Mouse (Mus musculus) ES-E14 (cell line): Measurements from ENCODE around the gene Dnph1.

Source experiments
- HCFC1 ChIP-seq: IDR thresholded peaks from 2 replicates; pipeline ENCODE4 v1.6.1; 2012; ENCODE audit warnings: low read length, inconsistent platforms, borderline replicate concordance; ENCODE audit not compliant: insufficient read depth
- ZNF384 ChIP-seq: IDR thresholded peaks from 2 replicates; pipeline ENCODE4 v1.6.1; 2012; ENCODE audit warnings: low read depth, low read length, inconsistent platforms

DNA sequence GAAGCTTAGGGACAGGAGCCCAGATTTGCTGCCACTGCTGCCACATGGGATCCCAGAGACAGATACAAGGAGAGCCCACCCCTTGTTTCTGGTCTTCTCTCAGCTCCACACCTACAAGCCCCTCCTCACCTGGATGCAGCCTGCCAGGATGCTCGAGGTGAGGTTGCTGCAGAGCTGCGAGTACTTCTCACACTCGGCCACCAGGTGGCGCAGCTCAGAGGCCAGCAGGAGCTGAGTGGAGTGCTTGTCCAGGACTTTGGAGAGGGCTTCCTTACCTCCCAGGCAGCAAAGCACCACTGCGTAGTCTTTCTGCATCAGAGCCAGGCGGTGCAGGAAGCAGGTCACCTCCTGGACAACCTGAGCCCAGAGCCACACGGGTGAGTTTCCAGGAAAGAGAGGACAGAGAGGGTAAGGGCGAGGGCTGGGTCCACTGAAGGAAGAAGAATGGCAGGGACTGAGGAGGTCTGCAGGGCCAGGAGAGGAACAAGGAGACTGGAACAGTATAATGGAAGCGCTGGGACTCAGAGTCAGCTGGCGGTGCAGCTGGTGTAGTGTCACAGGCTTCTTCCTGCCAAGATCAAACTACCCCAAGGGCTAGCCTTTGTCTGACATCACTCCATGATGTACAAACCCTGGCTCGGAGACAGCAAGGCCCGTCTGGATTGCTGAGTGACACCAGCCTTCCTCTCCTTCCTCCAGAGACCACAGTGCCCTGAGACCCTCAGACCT is 29.2 kb downstream of the Dnph1 start:
- no peak for TF ChIP-seq ZNF384
- TF ChIP-seq HCFC1: no peak
